Mouse (Mus musculus) lung, embryonic 16.5 days (tissue): ENCODE measurements around the gene Naga. TPM values are rescaled to one million over a fixed set of nuclear protein-coding genes. Genes with fewer than 3 reads are reported as not detected.
A peak's percentile ranks its signal among the peaks of the same experiment; 100 is the strongest.

ENCODE experiments used
- ATAC-seq: fragments of 200-750 bp; cut with Nextera tagmentation; 2 replicates; pipeline ENCODE4 v1.8.0; 2017; ENCODE audit warnings: low read depth, mild to moderate bottlenecking, moderate library complexity
- H3K27ac ChIP-seq: fragments of 300-500 bp; sonication (generic); 2 replicates; pipeline ENCODE4 v1.5.1; 2014; ENCODE audit warnings: mild to moderate bottlenecking, control low read depth, low read length
- H3K27me3 ChIP-seq: fragments of 300-500 bp; sonication (generic); 2 replicates; pipeline ENCODE4 v1.6.1; 2014; ENCODE audit warnings: low read depth, low read length, mixed read lengths; ENCODE audit not compliant: control insufficient read depth, insufficient read depth
- H3K36me3 ChIP-seq: fragments of 300-500 bp; sonication (generic); 2 replicates; pipeline ENCODE4 v1.6.1; 2014; ENCODE audit warnings: low read length; ENCODE audit not compliant: control insufficient read depth, insufficient read depth
- H3K4me1 ChIP-seq: fragments of 300-500 bp; sonication (generic); replicated peaks from 2 replicates; pipeline ENCODE4 v1.6.1; 2014; ENCODE audit warnings: low read length, mixed read lengths; ENCODE audit not compliant: control insufficient read depth, insufficient read depth
- H3K4me2 ChIP-seq: fragments of 300-500 bp; sonication (generic); 2 replicates; pipeline ENCODE4 v1.6.1; 2014; ENCODE audit warnings: low read depth, low read length, control low read depth
- H3K4me3 ChIP-seq: fragments of 300-500 bp; sonication (generic); 2 replicates; pipeline ENCODE4 v1.5.1; 2014; ENCODE audit warnings: mild to moderate bottlenecking, low read length, control low read depth
- H3K9ac ChIP-seq: fragments of 300-500 bp; sonication (generic); 2 replicates; pipeline ENCODE4 v1.6.1; 2014; ENCODE audit warnings: low read length, control low read depth
- H3K9me3 ChIP-seq: fragments of 300-500 bp; sonication (generic); 2 replicates; pipeline ENCODE4 v1.6.1; 2016; ENCODE audit warnings: low read length; ENCODE audit not compliant: control insufficient read depth
- WGBS: fragments of 180-500 bp; shearing (Covaris S2); extraction: QIAGEN DNeasy Blood & Tissue Kit; methylation state at CpG from one replicate; pipeline ENCODE4 v1.1.7; 2014; 5-methylcytosine and 5-hydroxymethylcytosine counted together
- polyA plus RNA-seq: library from polyadenylated mRNA; unstranded; fragments of >200 nt; fragmentation: Nextera tagmentation; extraction: Ambion mirVana; gene quantifications from 2 replicates; pipeline ENCODE4 v1.2.1, GENCODE M21; 2015

Naga gene
- polyA plus RNA-seq, 1 experiment from 2014 or later = 55.9 TPM

GRCm38 (mm10) chr15:82325382-82325781, 13.3 kb downstream of the Naga start:
- no peaks in the 10 kb centered on the region for H3K9me3 ChIP-seq
- ATAC-seq = no peak
- H3K4me2 ChIP-seq = no peak overlapping the region
- H3K27me3 ChIP-seq = no peaks in the 10 kb centered on the region
- 60% methylated on average over 2 of the region's 2 CpGs for whole genome bisulfite sequencing
- H3K4me3 ChIP-seq = no peak overlapping the region
- no peaks in the 10 kb centered on the region for H3K4me1 ChIP-seq
- H3K36me3 ChIP-seq = peaks cover 7% of the 10 kb centered on the region
- H3K27ac ChIP-seq = no peak overlapping the region
- no peak overlapping the region for H3K9ac ChIP-seq

DNA sequence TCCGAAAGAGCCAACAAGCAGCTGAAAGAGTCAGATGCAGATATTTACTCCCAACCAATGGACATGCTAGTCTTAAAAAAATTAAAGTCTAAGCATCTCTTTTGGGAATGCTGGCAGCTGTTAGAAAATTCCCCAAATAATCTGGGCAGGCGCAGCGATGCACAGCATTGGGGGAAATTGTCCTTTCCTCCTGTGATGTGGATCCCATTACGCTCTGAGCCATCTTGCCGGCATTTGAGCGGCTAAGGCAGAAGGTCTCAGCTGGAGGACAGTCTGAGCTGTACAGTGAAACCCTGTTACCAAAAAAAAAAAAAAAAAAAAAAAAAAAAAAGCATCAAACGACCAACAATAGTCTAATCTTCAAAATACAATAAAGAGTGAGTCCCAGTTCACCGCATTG, 16.5 kb downstream of the Naga start:
- Histone ChIP-seq H3K9ac (no peak overlapping the region), H3K4me2 (no peak overlapping the region), H3K27ac (no peak overlapping the region), H3K4me3 (no peak overlapping the region), H3K9me3 (no peaks in the 10 kb centered on the region), H3K27me3 (no peaks in the 10 kb centered on the region), H3K36me3 (no peaks in the 10 kb centered on the region), H3K4me1 (no peaks in the 10 kb centered on the region)
- ATAC-seq = no peak
- 72% methylated on average over 8 of the region's 8 CpGs for WGBS

- 30% methylated on average over 1 of the region's 1 CpGs for WGBS
- Histone ChIP-seq H3K27ac (no peak overlapping the region), H3K9me3 (no peaks in the 10 kb centered on the region), H3K27me3 (no peaks in the 10 kb centered on the region), H3K4me1 (no peaks in the 10 kb centered on the region), H3K4me2 (no peak overlapping the region), H3K4me3 (no peak overlapping the region), H3K9ac (no peak overlapping the region), H3K36me3 (no peaks in the 10 kb centered on the region)
- no peak for ATAC-seq
Observed at GRCm38 (mm10) chr15:82319613-82320012, 19.1 kb downstream of the Naga start.

DNA sequence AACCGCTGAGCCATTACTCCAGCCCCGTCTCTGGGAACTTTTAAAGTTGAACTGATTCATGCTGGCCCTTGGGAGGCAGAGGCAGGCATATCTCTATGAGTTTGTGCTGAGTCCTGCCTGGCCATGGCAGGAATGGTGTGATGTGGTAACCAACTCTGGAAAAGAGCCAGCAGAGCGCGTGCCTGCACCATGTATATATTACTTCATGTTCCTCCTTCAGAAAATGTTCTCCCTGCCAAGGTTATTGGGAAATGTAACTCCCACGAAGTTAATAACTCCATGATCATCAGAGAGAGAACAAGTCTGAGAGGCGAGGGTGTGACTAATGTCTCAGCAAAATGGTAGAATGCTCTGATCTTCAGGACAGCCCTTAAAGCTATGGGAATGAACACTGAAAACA, 20.9 kb downstream of the Naga start:
- Histone ChIP-seq H3K27ac (no peak overlapping the region), H3K4me1 (no peaks in the 10 kb centered on the region), H3K27me3 (no peaks in the 10 kb centered on the region), H3K9ac (no peak overlapping the region), H3K9me3 (no peaks in the 10 kb centered on the region), H3K36me3 (no peaks in the 10 kb centered on the region), H3K4me2 (no peak overlapping the region), H3K4me3 (no peak overlapping the region)
- ATAC-seq = peak; percentile 61; the same call in 1 of the 2 replicates
- 65% methylated on average over 6 of the region's 6 CpGs for WGBS

GRCm38 (mm10) chr15:82308416-82308815, 30.3 kb downstream of the Naga start:
- no peaks in the 10 kb centered on the region for H3K36me3 ChIP-seq
- ATAC-seq = peak; percentile 28; the same call in 1 of the 2 replicates
- no peak overlapping the region for H3K4me2 ChIP-seq
- H3K4me3 ChIP-seq = no peak overlapping the region
- no peaks in the 10 kb centered on the region for H3K27me3 ChIP-seq
- H3K4me1 ChIP-seq = no peaks in the 10 kb centered on the region; the same call in 1 of the 2 replicates
- no peak overlapping the region for H3K27ac ChIP-seq
- H3K9ac ChIP-seq = no peak overlapping the region
- WGBS = 58% methylated on average over 3 of the region's 3 CpGs
- no peaks in the 10 kb centered on the region for H3K9me3 ChIP-seq

- Histone ChIP-seq H3K27ac (peak overlapping the region; percentile 81), H3K4me1 (no peaks in the 10 kb centered on the region; the same call in 1 of the 2 replicates), H3K9me3 (no peaks in the 10 kb centered on the region), H3K36me3 (no peaks in the 10 kb centered on the region), H3K27me3 (no peaks in the 10 kb centered on the region), H3K4me2 (no peak overlapping the region), H3K9ac (no peak overlapping the region), H3K4me3 (no peak overlapping the region)
- 53% methylated on average over 3 of the region's 3 CpGs for WGBS
- peak; percentile 89 for ATAC-seq
Observed at GRCm38 (mm10) chr15:82307107-82307506, 31.6 kb downstream of the Naga start.

GRCm38 (mm10) chr15:82298764-82299561, 39.8 kb downstream of the Naga start, which contains the start of gene Wbp2nl:
Gene Wbp2nl (plus strand): TSS chr15:82298954.
- H3K4me1 ChIP-seq = no peaks in the 10 kb centered on the region
- no peak within 1 kb of the TSS for H3K9ac ChIP-seq
- H3K4me2 ChIP-seq = no peak within 1 kb of the TSS
- ATAC-seq = peak; percentile 60; the same call in 1 of the 2 replicates
- H3K4me3 ChIP-seq = no peak within 1 kb of the TSS
- no peaks in the 10 kb centered on the region for H3K27me3 ChIP-seq
- WGBS = 53% methylated on average over 39 of the region's 39 CpGs
- no peak within 1 kb of the TSS for H3K27ac ChIP-seq
- H3K36me3 ChIP-seq = no peaks in the 10 kb centered on the region
- no peaks in the 10 kb centered on the region for H3K9me3 ChIP-seq

DNA sequence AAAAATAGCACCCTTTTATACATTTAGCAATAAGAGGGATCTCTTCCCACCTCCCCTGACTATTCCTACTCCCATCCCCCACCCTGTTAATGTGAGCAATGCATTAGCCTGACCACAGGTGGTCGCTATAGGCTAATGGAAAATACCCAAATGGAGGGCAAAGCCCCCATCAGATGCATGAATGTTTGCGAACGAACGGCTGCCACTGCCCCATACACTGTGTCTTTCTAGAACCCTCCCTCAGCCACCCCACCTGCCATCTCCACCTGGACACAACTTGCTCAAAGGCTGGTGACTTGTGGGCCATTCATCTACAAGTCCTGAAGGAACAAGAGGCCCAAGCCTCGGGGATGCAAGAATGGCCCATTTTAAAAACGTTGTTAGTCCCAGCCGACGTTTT, 44.7 kb downstream of the Naga start:
- Histone ChIP-seq H3K9ac (no peak overlapping the region), H3K4me1 (peaks cover 6% of the 10 kb centered on the region), H3K4me2 (no peak overlapping the region), H3K27me3 (no peaks in the 10 kb centered on the region), H3K36me3 (no peaks in the 10 kb centered on the region), H3K9me3 (no peaks in the 10 kb centered on the region), H3K27ac (no peak overlapping the region), H3K4me3 (no peak overlapping the region)
- 28% methylated on average over 8 of the region's 8 CpGs for WGBS
- ATAC-seq = no peak

DNA sequence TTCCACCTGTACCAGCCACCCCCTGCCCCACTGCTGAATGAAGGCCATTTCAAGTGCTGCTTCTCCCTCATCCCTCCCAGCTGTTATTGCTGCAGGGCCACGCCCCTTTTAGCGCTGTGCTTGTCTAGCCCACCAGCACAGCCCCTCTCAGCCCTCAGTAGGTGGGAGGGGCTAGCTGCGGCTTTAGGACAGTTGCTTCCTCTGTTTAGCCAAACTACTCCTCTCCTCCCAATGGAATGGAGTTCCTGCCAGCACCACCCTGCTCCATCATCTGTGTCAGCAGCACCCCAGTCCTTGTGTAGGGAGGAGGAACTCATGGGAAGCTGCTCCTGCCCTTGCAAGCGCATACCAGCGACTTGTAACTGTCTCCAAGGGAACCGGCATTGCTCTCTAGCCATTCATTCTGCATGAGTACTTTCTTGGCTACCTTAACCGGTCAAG, 45.4 kb downstream of the Naga start:
- WGBS = 7% methylated on average over 7 of the region's 7 CpGs
- peak; percentile 66 for ATAC-seq
- H3K9ac ChIP-seq = no peak overlapping the region
- no peak overlapping the region for H3K27ac ChIP-seq
- no peaks in the 10 kb centered on the region for H3K9me3 ChIP-seq
- no peak overlapping the region for H3K4me3 ChIP-seq
- H3K36me3 ChIP-seq = no peaks in the 10 kb centered on the region
- peak overlapping the region; percentile 7 for H3K4me2 ChIP-seq
- no peaks in the 10 kb centered on the region for H3K27me3 ChIP-seq
- H3K4me1 ChIP-seq = peaks cover 6% of the 10 kb centered on the region
